Mouse (Mus musculus): ENCODE measurements around the gene Slco2a1. TPM values are rescaled to one million over a fixed set of nuclear protein-coding genes. Genes with fewer than 3 reads are reported as not detected.

Gene Slco2a1
- total and polyA plus RNA-seq, 3 experiments = 3.6 to 4.8 (median 4.7) TPM

- H3K36me3 ChIP-seq (ENCODE audit: control insufficient read depth, insufficient read depth, low read length) = no peaks in the 10 kb centered on the region
- H3K4me1 ChIP-seq (ENCODE audit: control insufficient read depth, insufficient read depth, low read length) = no peaks in the 10 kb centered on the region; the same call in 1 of the 2 replicates
- no peaks in the 10 kb centered on the region for H3K79me2 ChIP-seq (replicated peaks; ENCODE audit: control insufficient read depth, insufficient read depth, low read length)
- DNase-seq = no peak
- TF ChIP-seq EP300 (IDR thresholded peaks at IDR 0.05; ENCODE audit: insufficient read depth, low read depth, low read length) (no peak), POLR2A (IDR thresholded peaks at IDR 0.05; ENCODE audit: insufficient read depth, low read depth, low read length) (no peak), CTCF (IDR thresholded peaks at IDR 0.05) (no peak)
- H3K27me3 ChIP-seq (ENCODE audit: control insufficient read depth, insufficient read depth, low read length) = peaks cover 5% of the 10 kb centered on the region
- no peak overlapping the region for H3K27ac ChIP-seq
- no peak overlapping the region for H3K4me3 ChIP-seq
- intact Hi-C loops (cut with DNase I) = loop anchor here (10.0 kb wide), 1 partner anchor 300 kb away; the partner anchor contains the start of genes 1300017J02Rik and Topbp1
- 73% methylated on average over 6 of the region's 6 CpGs for WGBS
- H3K9ac ChIP-seq (ENCODE audit: low read depth, low read length) = no peak overlapping the region
Observed at GRCm38 (mm10) chr9:103004343-103004742, 15.8 kb downstream of the Slco2a1 start.

GRCm38 (mm10) chr9:103007699-103008078 is 19.2 kb downstream of the Slco2a1 start:
- Histone ChIP-seq H3K79me2 (replicated peaks; ENCODE audit: control insufficient read depth, insufficient read depth, low read length) (no peaks in the 10 kb centered on the region), H3K27me3 (ENCODE audit: control insufficient read depth, insufficient read depth, low read length) (peaks cover 5% of the 10 kb centered on the region), H3K9ac (ENCODE audit: low read depth, low read length) (peak overlapping the region; percentile 83), H3K27ac (peak overlapping the region; percentile 43; the same call in 1 of the 2 replicates), H3K4me3 (peak overlapping the region; percentile 51), H3K4me1 (ENCODE audit: control insufficient read depth, insufficient read depth, low read length) (no peaks in the 10 kb centered on the region; the same call in 1 of the 2 replicates), H3K36me3 (ENCODE audit: control insufficient read depth, insufficient read depth, low read length) (no peaks in the 10 kb centered on the region)
- intact Hi-C loops (cut with DNase I) = loop anchor here (10.0 kb wide), 1 partner anchor 297 kb away; the partner anchor contains the start of genes 1300017J02Rik and Topbp1
- TF ChIP-seq CTCF (IDR thresholded peaks at IDR 0.05) (no peak), EP300 (IDR thresholded peaks at IDR 0.05; ENCODE audit: insufficient read depth, low read depth, low read length) (no peak), POLR2A (IDR thresholded peaks at IDR 0.05; ENCODE audit: insufficient read depth, low read depth, low read length) (peak; percentile 42; the same call in 1 of the 2 replicates)
- WGBS = 2% methylated on average over 15 of the region's 15 CpGs
- DNase-seq = peak in 1 of 2 experiments; percentile 76

DNA sequence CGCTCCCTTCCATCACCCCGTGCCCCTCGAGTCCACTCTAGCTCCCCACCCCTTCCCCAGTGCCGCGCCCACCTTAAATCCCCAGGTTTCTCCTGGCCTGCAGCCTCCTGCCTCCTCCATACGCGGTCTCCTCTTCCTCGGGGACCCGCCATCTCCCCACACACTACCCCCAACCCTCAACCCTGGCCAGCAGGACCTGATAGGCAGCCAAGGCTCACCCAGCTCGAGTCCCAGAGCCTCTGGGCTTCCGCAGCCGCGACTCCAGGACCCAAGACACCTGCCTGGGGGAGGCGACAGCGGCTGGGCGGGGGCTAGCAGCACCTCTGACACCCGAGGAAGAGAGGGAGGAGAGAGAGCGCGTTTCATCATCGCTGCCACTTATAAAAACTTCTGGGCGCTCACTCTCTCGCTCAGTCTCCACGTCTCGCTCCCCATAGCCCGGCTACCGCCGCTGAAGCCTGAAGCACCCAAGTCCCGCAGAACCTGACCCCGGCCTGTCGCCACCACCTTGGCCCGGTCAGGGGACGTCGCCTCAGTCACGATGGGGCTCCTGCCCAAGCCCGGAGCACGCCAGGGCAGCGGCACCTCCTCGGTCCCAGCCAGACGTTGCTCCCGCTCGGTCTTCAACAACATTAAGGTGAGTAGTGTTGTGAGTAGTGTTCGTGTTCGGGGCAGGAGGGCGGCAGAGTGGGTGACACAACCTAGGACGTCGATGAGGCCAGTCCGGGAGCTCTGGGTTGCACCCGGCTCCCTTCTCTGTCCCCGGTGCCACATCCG is 19.8 kb downstream of the Slco2a1 start:
- peak; percentile 30 to 59 for DNase-seq
- peak overlapping the region; percentile 43 for H3K27ac ChIP-seq
- peak overlapping the region; percentile 83 for H3K9ac ChIP-seq (ENCODE audit: low read depth, low read length)
- under 1% methylated on average over 49 of the region's 50 CpGs for WGBS
- H3K27me3 ChIP-seq (ENCODE audit: control insufficient read depth, insufficient read depth, low read length) = peaks cover 5% of the 10 kb centered on the region
- no peaks in the 10 kb centered on the region for H3K36me3 ChIP-seq (ENCODE audit: control insufficient read depth, insufficient read depth, low read length)
- TF ChIP-seq EP300 (IDR thresholded peaks at IDR 0.05; ENCODE audit: insufficient read depth, low read depth, low read length) (no peak), POLR2A (IDR thresholded peaks at IDR 0.05; ENCODE audit: insufficient read depth, low read depth, low read length) (no peak), CTCF (IDR thresholded peaks at IDR 0.05) (no peak)
- H3K79me2 ChIP-seq (replicated peaks; ENCODE audit: control insufficient read depth, insufficient read depth, low read length) = no peaks in the 10 kb centered on the region
- intact Hi-C loops (cut with DNase I) = loop anchor here (10.0 kb wide), 1 partner anchor 297 kb away; the partner anchor contains the start of genes 1300017J02Rik and Topbp1
- no peaks in the 10 kb centered on the region; the same call in 1 of the 2 replicates for H3K4me1 ChIP-seq (ENCODE audit: control insufficient read depth, insufficient read depth, low read length)
- peak overlapping the region; percentile 51 for H3K4me3 ChIP-seq

DNA sequence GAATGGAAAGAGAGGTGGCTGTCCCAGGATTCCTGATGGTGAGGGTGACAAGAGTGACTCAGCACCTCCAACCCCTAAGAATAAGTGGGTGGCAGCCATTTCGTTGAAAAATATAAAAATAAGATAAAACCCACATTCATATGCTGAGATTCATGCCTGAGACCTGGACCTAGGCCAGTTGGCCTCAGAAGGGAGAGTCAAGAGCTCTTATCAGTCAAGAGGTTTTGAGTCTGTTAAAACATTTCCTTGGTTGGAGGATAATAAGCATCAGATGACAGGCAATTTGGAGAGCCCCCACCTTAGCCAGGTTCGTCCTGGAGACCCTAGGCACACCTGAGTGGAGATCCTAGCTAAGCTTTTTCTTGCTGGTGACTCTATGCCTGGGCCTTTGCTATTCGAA is 21.6 kb downstream of the Slco2a1 start:
- Histone ChIP-seq H3K36me3 (ENCODE audit: control insufficient read depth, insufficient read depth, low read length) (no peaks in the 10 kb centered on the region), H3K79me2 (replicated peaks; ENCODE audit: control insufficient read depth, insufficient read depth, low read length) (no peaks in the 10 kb centered on the region), H3K9ac (ENCODE audit: low read depth, low read length) (no peak overlapping the region), H3K4me1 (ENCODE audit: control insufficient read depth, insufficient read depth, low read length) (no peaks in the 10 kb centered on the region; the same call in 1 of the 2 replicates), H3K4me3 (no peak overlapping the region), H3K27ac (no peak overlapping the region), H3K27me3 (ENCODE audit: control insufficient read depth, insufficient read depth, low read length) (peaks cover 5% of the 10 kb centered on the region; the same call in 1 of the 2 replicates)
- no peak for DNase-seq
- WGBS = 54% methylated on average over 3 of the region's 3 CpGs
- TF ChIP-seq POLR2A (IDR thresholded peaks at IDR 0.05; ENCODE audit: insufficient read depth, low read depth, low read length) (no peak), CTCF (IDR thresholded peaks at IDR 0.05) (no peak)
- intact Hi-C loops (cut with DNase I) = no loop called here

GRCm38 (mm10) chr9:103013366-103013765 is 24.9 kb downstream of the Slco2a1 start:
- DNase-seq = peak; percentile 38 to 59
- no peaks in the 10 kb centered on the region for H3K36me3 ChIP-seq (ENCODE audit: control insufficient read depth, insufficient read depth, low read length)
- H3K4me3 ChIP-seq = no peak overlapping the region
- no peak overlapping the region for H3K27ac ChIP-seq
- no peak overlapping the region for H3K9ac ChIP-seq (ENCODE audit: low read depth, low read length)
- TF ChIP-seq POLR2A (IDR thresholded peaks at IDR 0.05; ENCODE audit: insufficient read depth, low read depth, low read length) = no peak
- peak; percentile 77 for TF ChIP-seq CTCF (IDR thresholded peaks at IDR 0.05)
- TF ChIP-seq EP300 (IDR thresholded peaks at IDR 0.05; ENCODE audit: insufficient read depth, low read depth, low read length) = no peak
- 10% methylated on average over 5 of the region's 5 CpGs for WGBS
- no peaks in the 10 kb centered on the region; the same call in 1 of the 2 replicates for H3K4me1 ChIP-seq (ENCODE audit: control insufficient read depth, insufficient read depth, low read length)
- intact Hi-C loops (cut with DNase I) = loop anchor here (2.0 kb wide), 1 partner anchor 79 kb away; no protein-coding TSS in a partner anchor
- peaks cover 5% of the 10 kb centered on the region; the same call in 1 of the 2 replicates for H3K27me3 ChIP-seq (ENCODE audit: control insufficient read depth, insufficient read depth, low read length)
- H3K79me2 ChIP-seq (replicated peaks; ENCODE audit: control insufficient read depth, insufficient read depth, low read length) = no peaks in the 10 kb centered on the region

- WGBS = 73% methylated on average over 12 of the region's 12 CpGs
- Histone ChIP-seq H3K36me3 (ENCODE audit: control insufficient read depth, insufficient read depth, low read length) (no peaks in the 10 kb centered on the region), H3K27ac (no peak overlapping the region), H3K4me1 (ENCODE audit: control insufficient read depth, insufficient read depth, low read length) (no peaks in the 10 kb centered on the region; the same call in 1 of the 2 replicates), H3K27me3 (ENCODE audit: control insufficient read depth, insufficient read depth, low read length) (no peaks in the 10 kb centered on the region), H3K79me2 (replicated peaks; ENCODE audit: control insufficient read depth, insufficient read depth, low read length) (no peaks in the 10 kb centered on the region), H3K4me3 (no peak overlapping the region), H3K9ac (ENCODE audit: low read depth, low read length) (no peak overlapping the region)
- intact Hi-C loops (cut with DNase I) = no loop called here
- no peak for DNase-seq
- TF ChIP-seq EP300 (IDR thresholded peaks at IDR 0.05; ENCODE audit: insufficient read depth, low read depth, low read length) (no peak), CTCF (IDR thresholded peaks at IDR 0.05) (no peak), POLR2A (IDR thresholded peaks at IDR 0.05; ENCODE audit: insufficient read depth, low read depth, low read length) (no peak)
Observed at GRCm38 (mm10) chr9:103014686-103015085, 26.2 kb downstream of the Slco2a1 start.

Measured in heart, adult 2 months (tissue).